Mouse (Mus musculus) CD8-positive naive resting alpha-beta T cell, adult 2 months (primary cell): ENCODE measurements at regions not wholly inside any gene's neighbourhood (a gene's known extent, or its start where the extent isn't known, plus 50 kb on each side); places are given as distances from the start of the nearest gene placed in this dataset.

Source experiments
- DNase-seq, 2 experiments: peaks; one replicate each; pipeline ENCODE4 v3.0.0; 2022; ENCODE audit warnings: low read depth in 2 of 2, low spot score in 2 of 2

DNA sequence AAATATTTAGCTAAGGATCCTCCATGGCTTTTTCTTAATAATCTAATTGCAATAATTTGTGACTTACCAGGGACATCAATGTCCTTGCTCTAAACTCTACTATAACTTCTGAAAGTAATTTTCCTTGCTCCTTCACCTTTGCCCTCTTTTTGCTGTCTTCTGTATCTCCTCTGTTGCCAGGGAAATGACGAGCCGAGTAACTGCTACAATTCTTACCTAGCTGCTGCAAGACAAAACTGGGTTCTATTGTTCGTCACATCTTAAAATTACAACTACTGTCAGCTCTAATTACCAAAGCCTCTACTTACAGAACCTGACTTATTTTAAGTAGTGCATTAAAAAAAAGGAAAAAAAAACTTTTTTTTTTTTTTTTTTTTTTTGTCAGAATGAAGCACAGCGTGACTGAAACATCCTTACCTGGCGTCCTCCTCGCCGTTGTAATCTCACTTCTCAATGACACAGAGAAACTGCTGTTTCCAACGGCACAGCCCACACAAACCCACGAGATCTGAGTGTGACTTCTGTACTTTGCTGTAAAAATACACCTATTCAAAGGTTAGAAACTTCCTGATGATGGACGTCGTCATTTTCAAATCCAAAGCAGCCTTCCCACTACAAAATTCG, 389.4 kb downstream of the Plk2 start:
- DNase-seq: no peak

- no peak for DNase-seq
Observed at GRCm38 (mm10) chr13:110784822-110785221, 390.0 kb downstream of the Plk2 start.

DNA sequence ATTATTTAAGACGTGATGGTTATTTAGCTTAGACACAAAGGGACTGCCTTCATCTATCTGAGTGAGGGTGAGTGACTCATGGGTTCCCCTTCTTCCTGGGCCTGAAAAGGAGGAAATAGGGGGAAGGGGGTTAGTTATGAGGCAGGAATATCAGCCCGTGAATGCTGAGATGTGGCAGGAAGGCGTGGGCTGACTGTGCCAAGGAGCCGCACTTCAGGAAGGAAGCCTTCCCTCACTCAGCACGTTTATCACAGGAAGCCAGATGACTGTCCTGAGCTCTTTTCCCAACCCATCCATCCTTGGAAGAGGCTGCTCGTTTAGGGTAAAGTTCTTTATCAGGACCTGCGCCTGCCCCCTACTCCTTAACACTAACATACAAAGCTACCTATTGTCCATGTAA, 403.5 kb downstream of the Plk2 start:
- DNase-seq: no peak

DNA sequence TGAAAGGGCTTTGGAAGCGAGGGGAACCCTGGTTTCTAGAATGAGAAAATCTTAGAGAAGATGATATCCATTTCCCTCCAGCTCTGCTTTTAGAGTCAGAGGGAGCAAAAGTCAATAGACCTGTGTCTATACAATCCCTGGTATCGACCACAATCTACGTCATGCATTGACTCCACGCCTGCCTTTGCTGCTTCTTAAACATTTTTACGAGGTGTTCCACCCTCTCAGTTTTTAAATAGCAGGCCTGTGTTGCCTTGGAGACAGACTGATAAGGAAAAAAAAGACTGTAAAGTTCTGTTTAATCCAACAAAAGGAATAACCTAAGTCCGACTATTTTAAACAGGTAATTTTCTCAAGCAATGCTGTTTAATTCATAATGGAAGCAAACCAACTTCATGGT, 408.0 kb downstream of the Plk2 start:
- no peak for DNase-seq

GRCm38 (mm10) chr13:110812401-110812800, 417.6 kb downstream of the Plk2 start:
- no peak for DNase-seq

DNA sequence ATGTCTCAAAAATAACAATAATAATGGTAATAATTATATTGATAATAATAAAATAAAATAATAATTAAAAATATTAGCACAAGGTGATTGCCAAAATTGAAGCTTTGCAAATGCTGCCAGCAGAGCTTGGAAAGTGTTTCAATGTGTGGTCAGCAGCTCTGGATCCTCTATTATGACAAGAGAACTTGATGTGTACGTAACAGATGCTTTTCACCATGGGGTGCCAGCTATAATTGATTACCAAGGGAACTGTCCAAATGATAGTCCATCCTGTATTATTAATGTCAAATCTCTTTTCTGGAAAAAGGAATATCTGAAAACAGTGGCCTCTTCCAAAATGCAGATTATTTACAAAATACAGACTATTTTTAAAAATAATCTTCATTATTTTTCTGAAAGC, 419.2 kb downstream of the Plk2 start:
- DNase-seq: no peak

GRCm38 (mm10) chr13:110819301-110819862, 424.5 kb downstream of the Plk2 start:
- no peak for DNase-seq

DNA sequence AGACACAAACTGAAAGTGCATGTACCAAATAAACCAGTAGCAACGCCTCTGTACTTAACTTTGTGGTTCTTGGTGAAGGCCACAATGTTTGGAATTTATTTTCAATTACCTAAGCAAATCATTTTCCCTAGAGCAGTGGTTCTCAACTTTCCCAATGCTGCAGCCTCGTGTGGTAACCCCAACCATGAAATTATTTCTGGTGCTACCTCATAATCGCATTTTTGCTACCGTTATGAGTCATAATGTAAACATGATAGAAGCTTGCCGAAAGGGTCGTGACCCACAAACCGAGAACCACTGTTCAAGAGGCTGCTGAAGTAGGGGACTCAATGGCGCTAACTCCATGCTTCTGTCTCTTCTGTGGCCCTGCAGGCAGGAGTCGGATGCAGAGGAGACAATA, 429.9 kb upstream of the Actbl2 start:
- no peak for DNase-seq

GRCm38 (mm10) chr13:110832442-110832841, 422.4 kb upstream of the Actbl2 start:
- DNase-seq: no peak

DNA sequence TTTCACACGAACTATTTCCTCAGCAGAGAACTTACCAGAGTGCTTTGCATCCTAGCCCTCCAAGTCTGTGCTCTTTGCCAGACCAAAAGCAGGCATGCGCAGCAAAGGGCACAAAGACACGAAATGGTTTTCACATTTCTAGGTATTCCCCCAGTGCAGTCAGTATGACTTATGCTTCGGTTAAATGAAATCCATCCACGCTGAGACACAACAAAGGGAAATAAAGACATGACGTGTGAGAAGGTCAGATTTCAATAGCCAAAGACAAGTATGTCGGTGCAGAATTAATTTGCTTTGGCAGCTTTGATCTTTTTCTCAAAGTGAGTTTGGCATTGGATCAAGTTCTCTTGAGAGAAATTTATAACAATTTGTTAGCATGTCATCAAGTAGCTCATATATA, 417.9 kb upstream of the Actbl2 start:
- no peak for DNase-seq

DNA sequence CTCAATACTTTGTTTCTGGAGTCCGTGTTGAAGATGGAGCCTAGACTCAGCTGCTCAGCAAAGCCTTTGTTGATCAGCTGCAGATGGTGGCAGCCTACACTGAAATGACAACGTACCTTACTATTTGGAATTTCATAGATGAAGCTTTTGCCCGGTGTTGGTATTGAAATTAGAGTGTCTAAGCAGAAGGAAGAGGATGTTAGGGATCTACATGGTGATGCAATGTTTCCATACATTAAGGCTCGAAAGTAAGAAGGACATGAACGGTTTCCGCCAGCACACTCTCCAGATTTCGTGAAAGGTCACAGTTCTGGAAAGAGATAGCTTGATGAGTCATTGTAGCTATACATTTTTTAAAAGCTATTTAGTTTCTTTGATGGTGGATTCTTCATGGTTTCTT, 412.9 kb upstream of the Actbl2 start:
- no peak for DNase-seq

- no peak for DNase-seq
Observed at GRCm38 (mm10) chr13:110845695-110846094, 409.1 kb upstream of the Actbl2 start.

- no peak for DNase-seq
Observed at GRCm38 (mm10) chr13:110852996-110853727, 401.7 kb upstream of the Actbl2 start.

- DNase-seq: no peak
Observed at GRCm38 (mm10) chr13:110854213-110854612, 400.6 kb upstream of the Actbl2 start.

DNA sequence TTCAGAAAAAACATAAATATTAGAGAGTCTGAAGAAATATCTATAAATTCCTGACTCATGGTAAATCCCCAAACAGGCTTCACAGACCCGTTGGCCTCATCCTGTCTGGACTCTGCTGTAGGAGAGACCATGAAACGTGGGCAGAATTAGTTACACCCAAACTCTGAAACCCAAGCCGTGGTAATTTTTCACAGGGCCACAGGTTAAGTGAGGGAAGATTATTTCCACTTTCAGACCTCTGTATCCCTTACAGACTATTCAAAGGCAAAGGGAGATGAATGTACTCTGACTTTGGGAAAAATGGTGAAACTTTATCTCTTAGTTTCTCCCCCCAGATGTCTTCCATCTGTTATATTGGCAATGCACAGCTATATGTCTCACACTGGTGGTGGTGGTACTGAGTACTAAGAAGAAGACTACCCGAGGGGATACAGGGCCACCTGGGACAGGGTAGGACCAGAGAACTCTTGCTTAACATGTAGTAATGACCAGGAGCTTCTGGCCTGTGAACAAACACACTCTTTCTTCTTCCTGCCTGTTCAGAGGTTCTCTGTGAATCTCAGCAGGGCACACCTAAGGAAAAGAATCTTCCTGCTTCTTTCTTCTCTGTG, 388.8 kb upstream of the Actbl2 start:
- DNase-seq: no peak

DNA sequence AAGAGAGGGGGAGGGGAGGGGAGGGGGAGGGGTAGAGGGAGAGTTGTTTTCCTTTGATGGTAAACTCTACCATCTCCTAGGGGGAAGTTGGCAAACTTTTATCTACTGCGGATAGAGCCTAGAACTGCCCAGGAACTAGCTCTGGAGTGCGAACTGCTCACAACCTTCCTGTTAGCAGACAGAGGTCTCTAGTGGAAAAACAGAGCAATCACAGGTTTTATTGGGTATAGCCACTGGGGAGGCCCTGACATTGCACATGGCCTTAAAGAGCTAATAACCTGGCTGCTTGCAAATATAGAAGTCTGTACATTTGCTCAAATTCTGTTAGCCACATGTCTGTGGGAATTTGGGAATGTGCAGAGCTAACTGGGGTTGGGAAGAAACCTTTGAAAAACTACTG, 388.1 kb upstream of the Actbl2 start:
- no peak for DNase-seq

GRCm38 (mm10) chr13:110871125-110871775, 383.6 kb upstream of the Actbl2 start:
- DNase-seq: no peak

DNA sequence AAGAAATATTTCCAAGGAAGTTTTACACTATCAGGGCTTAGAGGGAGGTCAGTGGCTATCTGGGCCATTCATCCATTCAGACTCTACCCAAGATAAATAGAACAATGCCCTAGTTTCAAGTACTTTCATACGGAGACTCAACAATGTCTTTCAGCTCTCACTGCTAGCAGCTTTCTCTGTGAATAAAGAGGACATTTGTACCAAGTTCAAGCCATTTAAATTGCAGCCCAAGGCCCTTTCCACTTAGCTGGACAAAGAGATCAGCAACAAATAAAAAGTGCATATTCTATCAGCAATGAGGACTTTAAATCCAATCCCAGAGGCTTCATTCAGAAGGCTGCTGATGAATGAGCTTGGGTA, 383.1 kb upstream of the Actbl2 start:
- DNase-seq: no peak

DNA sequence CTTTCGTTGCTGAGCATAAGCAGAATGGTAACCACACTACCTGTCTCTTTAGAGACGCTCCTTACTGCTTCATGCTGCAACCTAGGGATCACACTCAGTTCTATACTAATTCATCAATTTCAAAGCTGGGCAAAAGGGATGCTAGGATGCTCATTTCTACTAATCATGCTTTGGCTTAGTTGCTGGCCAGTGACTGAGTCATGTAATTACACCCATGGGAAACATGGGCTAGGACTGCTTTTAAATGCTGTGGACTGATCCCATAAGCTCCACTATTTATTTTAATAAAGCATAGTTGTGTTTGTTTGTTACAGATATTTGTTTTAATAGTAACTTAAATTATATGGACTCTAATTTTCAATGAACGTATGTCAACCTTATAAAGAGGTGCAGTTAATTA, 373.2 kb upstream of the Actbl2 start:
- no peak for DNase-seq

DNA sequence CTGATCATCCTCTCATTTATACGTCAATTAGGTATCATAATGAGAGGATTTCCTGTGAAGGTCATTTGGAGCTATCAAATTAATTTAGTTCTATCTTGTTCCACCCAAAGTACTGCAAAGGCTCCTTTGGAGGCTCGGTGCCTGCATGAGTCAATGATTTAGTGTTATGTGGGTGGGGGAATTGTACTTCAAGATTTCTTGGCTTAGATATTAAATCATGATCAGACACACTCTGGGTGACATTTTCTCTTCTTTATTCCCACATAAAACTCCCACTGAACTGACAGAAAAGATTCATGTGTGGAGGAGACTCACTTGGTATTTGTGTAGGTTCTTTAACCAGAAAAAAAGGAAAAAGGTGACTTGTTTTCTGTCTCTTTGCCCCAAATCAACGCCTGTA, 372.6 kb upstream of the Actbl2 start:
- no peak for DNase-seq

DNA sequence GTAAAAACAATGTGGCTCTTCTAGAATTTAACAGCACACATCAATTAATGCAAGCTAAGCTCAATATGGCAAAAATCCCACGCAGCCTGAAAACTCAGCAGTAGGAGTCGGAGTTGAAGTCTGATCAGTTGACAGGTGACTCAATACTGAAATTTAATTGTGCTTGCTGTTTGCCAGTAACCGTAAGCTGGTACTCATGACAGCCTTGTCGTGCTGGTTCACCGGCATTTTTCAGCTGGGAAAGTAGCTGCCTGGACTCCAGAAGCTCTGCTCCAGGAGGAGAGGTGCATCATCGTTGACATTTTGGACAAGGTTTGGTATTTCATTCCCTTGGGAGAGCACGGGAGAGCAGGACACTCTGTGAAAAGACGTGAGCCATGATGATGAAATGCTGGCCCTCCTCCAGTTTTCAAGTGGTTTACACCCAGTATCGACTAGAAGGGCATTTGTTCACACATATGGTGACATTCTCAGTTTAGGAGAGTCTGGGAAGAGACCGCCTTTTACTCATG, 372.1 kb upstream of the Actbl2 start:
- DNase-seq: no peak

DNA sequence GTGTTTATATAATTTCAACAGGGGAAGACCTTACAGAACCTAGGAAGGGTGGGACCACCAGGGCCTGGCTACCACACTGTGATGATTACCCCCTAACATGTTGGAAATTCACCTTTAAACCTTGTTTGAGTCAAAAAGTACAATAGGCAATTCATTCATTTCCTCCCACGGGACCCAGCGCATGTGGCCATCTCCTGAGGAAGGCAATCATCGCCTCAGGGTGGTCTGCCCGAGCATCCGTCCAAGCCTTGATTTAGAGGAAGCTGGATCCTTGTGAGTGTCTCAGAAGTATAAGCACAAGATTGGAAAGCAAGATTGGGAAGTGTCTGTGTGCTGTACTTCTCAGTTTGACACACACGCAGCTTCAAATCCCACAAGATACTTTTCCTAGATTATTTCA, 360.9 kb upstream of the Actbl2 start:
- no peak for DNase-seq
